Comparison of ENCODE assay signal across 3 mouse cellular contexts in the genomic region with DNA sequence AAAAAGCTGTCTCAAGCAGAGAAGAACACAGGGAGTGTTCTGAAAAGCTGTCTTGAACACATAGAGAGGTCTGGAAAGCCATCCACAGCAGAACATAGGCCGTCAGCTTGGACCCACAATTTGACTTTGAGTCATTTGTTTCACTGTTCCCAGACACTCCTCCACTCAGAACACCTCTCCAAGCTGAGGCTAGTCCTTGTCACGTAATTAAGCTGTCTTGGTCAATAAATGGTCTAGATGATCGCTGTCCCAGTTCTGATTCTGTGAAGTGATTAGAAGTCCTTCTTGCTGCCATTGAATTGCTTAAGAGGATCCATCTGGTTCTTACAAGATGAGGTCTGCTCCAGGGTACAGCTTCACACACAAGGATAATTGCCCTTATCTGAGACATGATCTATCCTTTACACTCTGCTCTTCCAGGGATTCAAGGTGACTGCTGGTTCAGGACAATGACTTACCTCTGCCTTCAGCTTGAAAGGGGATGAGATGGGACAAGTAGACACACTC.
"Had no signal": no experiment of that assay in that cellular context is flagged by ENCODE, and none has a peak within 500 bp of the region (broad histone marks: within the 10 kb centered on the region; RNA-seq: fewer than 3 reads in every experiment).

No protein-coding gene starts in this region.

- DNase-seq: kidney, adult 8-10 months; kidney, postnatal 25 days; liver, postnatal 0 days had no signal
